Mouse (Mus musculus) heart, embryonic 15.5 days (tissue): ENCODE results near the gene Rassf5. TPM values are rescaled to one million over a fixed set of nuclear protein-coding genes. Genes with fewer than 3 reads are reported as not detected.
A peak's percentile ranks its signal among the peaks of the same experiment; 100 is the strongest.

Source experiments
- ATAC-seq: fragments of 200-750 bp; cut with Nextera tagmentation; replicated peaks from 2 replicates; pipeline ENCODE4 v1.8.0; 2017; ENCODE audit warnings: low read depth, moderate TSS enrichment; ENCODE audit not compliant: insufficient number of reproducible peaks, insufficient read depth, low FRiP score
- H3K27ac ChIP-seq: fragments of 300-500 bp; sonication (generic); 2 replicates; pipeline ENCODE4 v1.5.1; 2015; ENCODE audit warnings: mild to moderate bottlenecking, inconsistent platforms
- H3K27me3 ChIP-seq: fragments of 300-500 bp; sonication (generic); 2 replicates; pipeline ENCODE4 v1.6.1; 2015; ENCODE audit warnings: inconsistent platforms
- H3K36me3 ChIP-seq: fragments of 300-500 bp; sonication (generic); 2 replicates; pipeline ENCODE4 v1.6.1; 2015; ENCODE audit warnings: mild to moderate bottlenecking, inconsistent platforms
- H3K4me1 ChIP-seq: fragments of 300-500 bp; sonication (generic); replicated peaks from 2 replicates; pipeline ENCODE4 v1.6.1; 2015; ENCODE audit warnings: inconsistent platforms
- H3K4me2 ChIP-seq: fragments of 300-500 bp; sonication (generic); 2 replicates; pipeline ENCODE4 v1.6.1; 2015; ENCODE audit warnings: inconsistent platforms, mild to moderate bottlenecking, moderate library complexity
- H3K4me3 ChIP-seq: fragments of 300-500 bp; sonication (generic); 2 replicates; pipeline ENCODE4 v1.5.1; 2015; ENCODE audit warnings: mild to moderate bottlenecking, inconsistent platforms
- H3K9ac ChIP-seq: fragments of 300-500 bp; sonication (generic); 2 replicates; pipeline ENCODE4 v1.6.1; 2015; ENCODE audit warnings: mild to moderate bottlenecking, inconsistent platforms
- H3K9me3 ChIP-seq: fragments of 300-500 bp; sonication (generic); replicated peaks from 2 replicates; pipeline ENCODE4 v1.6.1; 2016; ENCODE audit warnings: inconsistent platforms
- WGBS: fragments of 180-500 bp; shearing (Covaris S2); methylation state at CpG from one replicate; pipeline ENCODE4 v1.1.7; 2015; ENCODE audit warnings: mixed read lengths; 5-methylcytosine and 5-hydroxymethylcytosine counted together
- polyA plus RNA-seq: library from polyadenylated mRNA; unstranded; fragments of >200 nt; fragmentation: Nextera tagmentation; extraction: Ambion mirVana; gene quantifications from 2 replicates; pipeline ENCODE4 v1.2.1, GENCODE M21; 2015

The Rassf5 gene
- polyA plus RNA-seq, 1 experiment from 2014 or later, result 11.0 TPM

DNA sequence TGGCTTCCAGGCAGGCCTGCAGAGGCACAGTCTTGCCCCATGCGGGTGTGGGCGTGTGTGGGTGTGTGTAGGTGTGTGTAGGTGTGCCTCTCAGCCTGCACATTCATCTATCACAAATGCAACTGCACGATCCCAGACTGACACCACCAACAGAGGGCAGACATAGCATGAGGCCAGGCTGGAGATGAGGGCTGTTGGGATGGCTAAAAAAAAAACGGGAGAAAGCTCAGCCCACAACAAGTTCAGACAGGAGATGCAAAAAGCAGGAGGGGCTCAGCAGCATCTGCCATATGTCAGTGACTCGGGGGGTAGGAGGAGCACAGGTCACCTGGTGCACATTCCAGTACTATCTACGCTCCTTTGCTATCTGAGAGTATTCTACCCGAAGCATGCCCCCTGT, 16.8 kb downstream of the Rassf5 start:
- H3K4me2 ChIP-seq, result peak overlapping the region; percentile 33

DNA sequence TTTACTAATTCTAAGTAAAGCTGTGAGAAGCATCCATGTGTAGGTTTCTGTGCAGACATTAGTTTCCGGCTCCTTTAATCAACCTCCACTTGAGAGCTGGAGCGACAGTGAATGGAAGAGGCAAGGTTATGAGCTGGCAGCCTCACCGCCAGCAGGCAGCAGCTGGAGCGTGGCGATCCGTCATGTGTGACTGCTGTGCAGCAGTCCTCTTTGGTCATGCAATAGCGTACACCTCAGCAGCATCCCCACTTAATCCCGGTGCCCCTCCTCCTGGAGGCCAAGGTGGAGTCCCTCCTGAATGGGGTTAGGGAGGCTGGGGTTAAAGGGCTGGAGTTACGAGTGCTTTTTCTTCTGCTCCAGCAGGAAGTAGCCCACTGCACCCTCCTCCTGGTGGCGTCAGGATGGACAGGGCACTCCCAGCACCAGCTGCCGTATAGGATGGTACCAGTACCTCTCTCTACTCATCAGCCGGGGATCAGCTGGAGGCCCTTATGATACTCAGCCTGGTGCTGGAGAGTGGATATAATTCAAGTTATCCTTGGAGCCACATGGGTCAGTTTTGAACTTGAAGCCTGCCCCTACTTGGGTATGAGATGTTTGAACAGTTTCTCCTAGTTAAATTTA, 20.1 kb downstream of the Rassf5 start:
- Histone ChIP-seq H3K4me1 (peaks cover 16% of the 10 kb centered on the region), H3K4me3 (no peak overlapping the region), H3K4me2 (no peak overlapping the region), H3K36me3 (no peaks in the 10 kb centered on the region), H3K27ac (no peak overlapping the region), H3K9me3 (no peaks in the 10 kb centered on the region), H3K9ac (no peak overlapping the region), H3K27me3 (no peaks in the 10 kb centered on the region)
- 69% methylated on average over 12 of the region's 12 CpGs for WGBS
- ATAC-seq, result no peak

More for the DNA sequence above, 16.8 kb downstream of the Rassf5 start:
- WGBS, result 31% methylated on average over 7 of the region's 7 CpGs
- 0 out of 2 replicates have a peak overlapping the region, but pooled peaks have one; percentile 7 for H3K4me3 ChIP-seq
- no peak overlapping the region for H3K9ac ChIP-seq
- no peaks in the 10 kb centered on the region for H3K27me3 ChIP-seq
- no peaks in the 10 kb centered on the region for H3K9me3 ChIP-seq
- peak; percentile 69 for ATAC-seq
- H3K4me1 ChIP-seq, result peaks cover 40% of the 10 kb centered on the region
- peak overlapping the region; percentile 57 for H3K27ac ChIP-seq
- no peaks in the 10 kb centered on the region for H3K36me3 ChIP-seq

DNA sequence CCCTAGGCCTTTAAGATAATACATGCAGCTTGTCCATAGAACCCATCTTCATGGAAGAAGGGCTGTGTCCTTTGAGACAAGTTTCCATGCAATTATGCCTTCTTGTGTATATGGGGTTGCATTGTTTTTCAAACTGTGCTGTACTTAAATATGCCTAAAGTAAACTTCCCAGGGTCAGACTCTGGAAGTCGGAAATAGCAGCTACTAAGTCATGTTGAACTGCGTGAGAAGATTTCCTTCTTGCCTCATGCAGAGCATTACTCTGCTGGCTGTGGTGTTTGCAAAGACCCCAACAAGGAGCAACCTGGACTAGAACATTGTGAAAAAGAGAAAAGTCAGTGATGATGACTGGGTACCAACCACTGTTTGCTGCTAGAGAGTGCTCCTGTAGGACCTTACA, 21.7 kb downstream of the Rassf5 start:
- Histone ChIP-seq H3K9ac (no peak overlapping the region), H3K27me3 (no peaks in the 10 kb centered on the region), H3K27ac (no peak overlapping the region), H3K4me1 (peaks cover 6% of the 10 kb centered on the region), H3K4me3 (no peak overlapping the region), H3K9me3 (no peaks in the 10 kb centered on the region), H3K4me2 (no peak overlapping the region), H3K36me3 (no peaks in the 10 kb centered on the region)
- ATAC-seq, result no peak
- 86% methylated on average over 2 of the region's 2 CpGs for WGBS

DNA sequence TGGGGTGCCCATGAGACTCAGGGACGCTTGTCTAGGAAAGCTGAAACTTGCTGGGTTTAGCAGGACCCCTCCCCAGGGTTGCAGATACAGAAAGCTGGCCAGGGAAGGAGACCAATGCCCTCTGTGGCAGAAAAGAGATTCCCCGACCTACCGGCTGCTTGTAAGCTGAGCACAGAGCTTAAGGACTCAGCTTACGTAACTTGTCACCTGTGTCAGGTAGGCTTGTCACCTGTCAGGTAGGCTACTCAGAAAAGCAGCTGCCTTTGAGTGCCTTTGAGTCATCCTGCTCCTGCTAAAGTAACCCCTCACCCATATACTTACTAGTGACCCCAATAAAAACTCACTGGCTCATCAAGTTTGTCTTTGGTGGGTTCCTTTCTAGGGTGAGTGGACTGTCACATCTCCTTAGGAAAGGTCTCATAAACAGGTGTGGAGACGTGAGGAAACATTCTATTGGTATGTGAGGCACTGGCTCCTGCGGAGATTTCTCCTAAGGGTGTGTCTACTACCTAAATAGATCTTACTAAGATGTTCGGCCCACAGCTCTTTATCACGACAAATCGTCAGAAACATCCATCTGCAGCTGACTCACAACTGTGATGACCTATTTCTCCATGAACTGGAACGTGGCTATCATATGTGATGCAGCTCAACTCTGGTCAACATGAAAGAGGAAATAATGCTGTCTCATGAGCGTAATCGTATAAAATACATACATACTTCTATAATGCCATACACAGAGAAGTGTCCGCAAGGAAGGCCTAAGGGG, 23.1 kb downstream of the Rassf5 start:
- no peaks in the 10 kb centered on the region for H3K36me3 ChIP-seq
- no peak overlapping the region for H3K27ac ChIP-seq
- no peaks in the 10 kb centered on the region for H3K27me3 ChIP-seq
- no peak for ATAC-seq
- H3K4me3 ChIP-seq, result no peak overlapping the region
- H3K4me1 ChIP-seq, result no peaks in the 10 kb centered on the region
- no peak overlapping the region for H3K9ac ChIP-seq
- H3K4me2 ChIP-seq, result no peak overlapping the region
- no peaks in the 10 kb centered on the region for H3K9me3 ChIP-seq
- WGBS, result 78% methylated on average over 13 of the region's 13 CpGs

DNA sequence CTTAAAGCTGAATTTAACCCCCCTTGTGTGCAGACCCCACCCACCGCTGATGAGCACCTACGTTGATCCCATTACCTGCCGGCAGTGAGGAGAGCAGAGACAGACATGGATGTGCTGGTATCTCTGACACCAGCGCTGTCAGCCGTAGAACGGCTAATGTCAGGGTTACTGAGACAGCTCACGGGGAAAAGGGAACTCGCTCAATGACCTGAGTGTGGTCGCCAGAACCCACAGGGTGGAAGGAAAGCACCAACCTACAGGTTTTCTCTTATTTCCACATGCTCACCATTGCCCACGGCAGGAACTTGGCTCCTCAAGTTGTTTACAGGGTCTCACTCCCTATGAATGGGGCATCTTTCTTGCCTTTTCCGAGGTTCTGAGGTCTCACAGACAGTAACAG, 26.1 kb downstream of the Rassf5 start:
- Histone ChIP-seq H3K9ac (no peak overlapping the region), H3K4me2 (no peak overlapping the region), H3K4me1 (no peaks in the 10 kb centered on the region), H3K36me3 (no peaks in the 10 kb centered on the region), H3K27me3 (no peaks in the 10 kb centered on the region), H3K9me3 (no peaks in the 10 kb centered on the region), H3K27ac (no peak overlapping the region), H3K4me3 (no peak overlapping the region)
- WGBS, result 85% methylated on average over 11 of the region's 11 CpGs
- no peak for ATAC-seq

DNA sequence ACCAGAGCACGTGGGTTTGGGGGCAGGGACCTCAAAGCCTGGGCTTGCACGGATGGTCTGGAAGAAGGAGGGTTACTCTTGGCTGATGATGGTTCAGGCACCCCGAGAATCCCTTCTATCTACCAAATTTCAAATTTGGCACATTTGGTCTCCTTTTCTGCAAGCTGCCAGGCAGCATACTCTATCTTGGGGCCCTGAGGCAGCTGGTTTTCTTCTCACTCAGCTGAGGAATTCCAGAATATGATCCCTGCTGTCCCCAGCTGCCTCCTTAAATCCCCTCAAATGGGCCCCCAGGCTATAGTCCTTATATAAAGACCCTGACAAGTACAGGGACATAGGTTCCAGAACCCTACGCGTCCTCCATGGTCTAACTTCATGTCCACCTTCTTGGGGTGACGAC, 31.7 kb downstream of the Rassf5 start:
- H3K4me3 ChIP-seq, result no peak overlapping the region
- H3K27ac ChIP-seq, result no peak overlapping the region
- no peaks in the 10 kb centered on the region for H3K9me3 ChIP-seq
- ATAC-seq, result no peak
- H3K4me2 ChIP-seq, result no peak overlapping the region
- no peak overlapping the region for H3K9ac ChIP-seq
- H3K4me1 ChIP-seq, result peaks cover 8% of the 10 kb centered on the region
- no peaks in the 10 kb centered on the region for H3K36me3 ChIP-seq
- 58% methylated on average over 6 of the region's 6 CpGs for WGBS
- H3K27me3 ChIP-seq, result no peaks in the 10 kb centered on the region

DNA sequence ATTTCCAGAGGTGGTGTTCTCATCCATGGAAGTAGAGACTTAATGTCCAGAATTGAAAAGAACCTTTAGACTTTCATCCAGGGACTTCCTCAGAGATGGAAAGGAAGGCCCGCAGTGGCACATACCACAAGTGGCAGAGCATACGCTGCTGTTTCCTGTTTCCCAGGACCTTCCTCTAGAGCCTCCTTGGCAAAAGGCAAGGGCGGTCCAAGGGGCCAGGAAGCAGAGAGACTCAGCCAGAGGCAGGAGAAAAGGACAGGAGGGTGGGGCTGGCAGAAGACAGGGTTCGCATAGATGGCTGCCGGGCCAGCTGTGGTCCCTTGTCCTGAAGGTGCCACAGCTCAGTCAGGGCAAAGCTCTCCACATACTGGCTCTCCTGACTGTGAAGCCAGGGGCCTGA, 32.1 kb downstream of the Rassf5 start:
- Histone ChIP-seq H3K4me2 (no peak overlapping the region), H3K4me3 (no peak overlapping the region), H3K27ac (no peak overlapping the region), H3K9me3 (no peaks in the 10 kb centered on the region), H3K9ac (no peak overlapping the region), H3K4me1 (peaks cover 8% of the 10 kb centered on the region), H3K27me3 (no peaks in the 10 kb centered on the region), H3K36me3 (no peaks in the 10 kb centered on the region)
- 42% methylated on average over 5 of the region's 5 CpGs for WGBS
- no peak for ATAC-seq

DNA sequence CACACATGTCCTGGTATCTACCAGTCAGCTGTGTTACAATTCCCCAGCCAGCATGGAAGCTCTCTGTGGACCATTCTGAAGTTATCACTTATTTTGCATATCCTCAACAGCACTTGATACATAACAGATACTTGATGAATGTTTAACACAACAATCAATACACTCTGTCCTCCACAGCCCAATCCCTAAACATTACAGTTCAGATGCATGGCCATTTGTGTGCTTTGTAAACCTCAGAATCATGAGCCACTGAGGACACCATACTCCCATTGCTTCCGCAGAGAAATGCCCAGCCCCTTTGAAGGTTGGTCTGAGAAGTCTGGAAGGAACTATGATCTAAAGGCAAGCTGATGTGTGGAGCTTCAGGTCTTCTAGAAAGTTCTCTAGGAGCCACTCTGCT, 33.4 kb downstream of the Rassf5 start:
- Histone ChIP-seq H3K4me2 (no peak overlapping the region), H3K4me1 (peaks cover 8% of the 10 kb centered on the region), H3K4me3 (no peak overlapping the region), H3K9me3 (no peaks in the 10 kb centered on the region), H3K27ac (no peak overlapping the region), H3K27me3 (no peaks in the 10 kb centered on the region), H3K36me3 (no peaks in the 10 kb centered on the region), H3K9ac (no peak overlapping the region)
- whole genome bisulfite sequencing, result 79% methylated on average over 1 of the region's 1 CpGs
- ATAC-seq, result no peak

DNA sequence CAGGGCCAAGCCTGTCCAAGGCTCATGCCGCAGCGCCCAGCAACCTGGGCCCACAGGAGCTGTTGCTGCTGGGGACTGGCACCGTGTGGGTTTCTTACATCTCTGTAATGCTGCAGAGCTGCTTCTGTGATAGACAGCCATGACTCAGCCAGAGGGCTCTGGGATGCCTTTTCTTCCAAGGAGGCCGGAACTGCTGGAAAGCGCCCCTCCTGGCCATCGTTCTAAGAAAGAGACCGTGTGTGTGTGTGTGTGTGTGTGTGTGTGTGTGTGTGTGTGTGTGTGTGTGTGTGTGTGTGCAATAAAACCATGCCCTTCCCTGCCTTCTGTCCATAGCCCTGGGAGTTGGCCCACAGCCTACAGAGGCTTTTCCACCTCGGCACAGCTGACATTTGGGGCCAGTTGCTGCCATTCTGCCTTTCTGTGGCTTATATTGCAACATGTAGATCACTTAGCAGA, 35.1 kb downstream of the Rassf5 start:
- 72% methylated on average over 7 of the region's 8 CpGs for WGBS
- Histone ChIP-seq H3K4me1 (peaks cover 8% of the 10 kb centered on the region), H3K27me3 (no peaks in the 10 kb centered on the region), H3K9me3 (no peaks in the 10 kb centered on the region), H3K36me3 (no peaks in the 10 kb centered on the region), H3K4me2 (no peak overlapping the region), H3K4me3 (no peak overlapping the region), H3K9ac (no peak overlapping the region), H3K27ac (no peak overlapping the region)
- no peak for ATAC-seq

DNA sequence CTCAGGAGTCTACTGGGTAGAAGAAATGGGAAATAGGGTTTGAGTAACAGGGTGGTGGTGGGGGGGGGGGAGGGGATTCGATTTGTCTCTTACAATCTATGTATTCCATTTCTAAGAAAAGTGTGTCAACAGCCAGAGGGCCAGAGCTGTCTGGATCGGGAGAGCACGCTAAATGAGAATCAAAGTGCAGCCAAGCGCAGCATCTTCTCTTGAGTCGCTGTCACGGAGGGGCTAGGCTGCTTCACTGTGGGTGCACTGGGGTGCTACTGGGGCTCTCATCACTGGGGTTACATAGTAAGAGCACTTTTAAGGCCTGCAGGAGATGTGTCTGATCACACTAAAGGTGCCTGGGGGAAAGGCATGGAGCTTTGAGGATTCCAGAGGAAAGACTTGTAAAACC, 36.3 kb downstream of the Rassf5 start:
- Histone ChIP-seq H3K36me3 (no peaks in the 10 kb centered on the region), H3K4me3 (no peak overlapping the region), H3K4me2 (no peak overlapping the region), H3K4me1 (peaks cover 8% of the 10 kb centered on the region), H3K27ac (no peak overlapping the region), H3K9me3 (no peaks in the 10 kb centered on the region), H3K27me3 (no peaks in the 10 kb centered on the region), H3K9ac (no peak overlapping the region)
- WGBS, result 84% methylated on average over 6 of the region's 6 CpGs
- ATAC-seq, result no peak

DNA sequence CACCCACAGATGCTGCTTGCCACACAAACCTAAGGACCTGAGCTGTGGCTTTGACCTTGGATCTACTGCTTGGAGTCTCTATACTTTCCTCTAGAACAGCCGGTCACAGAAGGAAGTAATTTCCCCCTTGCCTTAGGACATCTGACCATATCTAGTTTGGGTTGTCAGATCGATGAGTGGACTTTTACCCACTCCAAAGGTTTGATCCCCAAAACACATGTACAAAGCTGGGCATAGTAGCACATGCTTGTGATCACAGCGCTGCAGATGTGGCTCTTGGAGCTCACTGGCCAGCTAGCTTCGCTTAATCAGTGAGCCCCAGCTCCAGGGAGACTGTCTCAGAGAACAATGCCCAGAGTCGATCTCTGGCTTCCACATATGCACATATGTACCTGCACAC, 37.0 kb downstream of the Rassf5 start:
- H3K4me2 ChIP-seq, result no peak overlapping the region
- ATAC-seq, result no peak
- no peaks in the 10 kb centered on the region for H3K27me3 ChIP-seq
- no peaks in the 10 kb centered on the region for H3K9me3 ChIP-seq
- H3K9ac ChIP-seq, result no peak overlapping the region
- H3K4me1 ChIP-seq, result peaks cover 7% of the 10 kb centered on the region
- WGBS, result 83% methylated on average over 5 of the region's 5 CpGs
- no peaks in the 10 kb centered on the region for H3K36me3 ChIP-seq
- H3K27ac ChIP-seq, result no peak overlapping the region
- no peak overlapping the region for H3K4me3 ChIP-seq

DNA sequence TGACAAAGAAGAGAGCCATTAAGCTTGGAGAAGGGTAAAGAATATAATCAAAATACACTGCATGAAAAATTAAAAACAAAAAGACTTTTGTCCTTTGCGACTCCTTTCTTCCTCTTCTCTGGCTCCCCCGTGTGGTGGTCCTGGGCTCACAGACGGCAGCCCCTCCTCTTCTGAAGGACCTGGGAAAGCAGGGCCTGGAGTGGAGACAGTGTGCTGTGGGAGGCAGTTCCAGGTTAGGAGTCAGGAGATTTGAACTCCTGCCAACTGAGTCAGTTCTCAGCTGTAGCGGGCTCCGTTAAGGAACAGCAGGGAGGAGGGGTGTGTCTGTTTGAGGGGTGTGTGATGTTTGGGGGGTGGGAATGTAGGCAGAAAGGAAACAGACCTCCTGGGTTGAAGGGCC, 37.5 kb downstream of the Rassf5 start:
- peak; percentile 53; the same call in 1 of the 2 replicates for ATAC-seq
- Histone ChIP-seq H3K4me1 (peaks cover 4% of the 10 kb centered on the region; the same call in 1 of the 2 replicates), H3K9ac (no peak overlapping the region; the same call in 1 of the 2 replicates), H3K36me3 (no peaks in the 10 kb centered on the region), H3K27me3 (no peaks in the 10 kb centered on the region), H3K9me3 (no peaks in the 10 kb centered on the region), H3K27ac (no peak overlapping the region), H3K4me3 (no peak overlapping the region), H3K4me2 (no peak overlapping the region)
- WGBS, result 2% methylated on average over 5 of the region's 5 CpGs
